Mouse (Mus musculus) myocyte (in vitro differentiated cells): ENCODE results near the gene Ndufv1. TPM values are rescaled to one million over a fixed set of nuclear protein-coding genes. Genes with fewer than 3 reads are reported as not detected.
A peak's percentile ranks its signal among the peaks of the same experiment; 100 is the strongest.

Source experiments
- H3K27me3 ChIP-seq: one replicate; pipeline ENCODE4 v1.6.1; 2011; ENCODE audit not compliant: control insufficient read depth, insufficient read depth, insufficient read length
- H3K36me3 ChIP-seq: one replicate; pipeline ENCODE4 v1.6.1; 2011; ENCODE audit not compliant: control insufficient read depth, insufficient read depth
- H3K4me2 ChIP-seq: one replicate; pipeline ENCODE4 v1.6.1; 2011; ENCODE audit warnings: low read depth, control low read depth
- H3K4me3 ChIP-seq: one replicate; pipeline ENCODE4 v1.5.1; 2011; ENCODE audit warnings: mild to moderate bottlenecking, control low read depth, moderate library complexity
- H3K79me2 ChIP-seq: one replicate; pipeline ENCODE4 v1.6.1; 2011; ENCODE audit not compliant: control insufficient read depth, insufficient read depth
- H3ac ChIP-seq: one replicate; pipeline ENCODE4 v1.6.1; 2011; ENCODE audit not compliant: control insufficient read depth, insufficient read length
- CEBPB ChIP-seq: IDR thresholded peaks from 2 replicates; pipeline ENCODE4 v1.6.1; 2011; ENCODE audit warnings: mild to moderate bottlenecking, moderate library complexity; ENCODE audit not compliant: poor library complexity, insufficient read depth, severe bottlenecking
- E2F4 ChIP-seq: IDR thresholded peaks from one replicate; pipeline ENCODE4 v1.6.1; 2011; ENCODE audit warnings: mild to moderate bottlenecking, control low read depth, moderate library complexity; ENCODE audit not compliant: insufficient read depth
- MAX ChIP-seq: IDR thresholded peaks from one replicate; pipeline ENCODE4 v1.6.1; 2011; ENCODE audit warnings: low read depth, mild to moderate bottlenecking, control low read depth
- MYOD1 ChIP-seq, 3 experiments: IDR thresholded peaks; one replicate each; pipeline ENCODE4 v1.6.1; 2011; ENCODE audit warnings: control low read depth in 2 of 3, low read depth in 2 of 3, mild to moderate bottlenecking in 2 of 3, moderate library complexity in 1 of 3; ENCODE audit not compliant: insufficient read length in 2 of 3, control insufficient read depth in 1 of 3
- MYOG ChIP-seq, 3 experiments: IDR thresholded peaks; one replicate each; pipeline ENCODE4 v1.6.1; 2011; ENCODE audit warnings: control low read depth in 2 of 3, low read depth in 2 of 3, mild to moderate bottlenecking in 2 of 3; ENCODE audit not compliant: insufficient read length in 2 of 3, control insufficient read depth in 1 of 3, insufficient read depth in 1 of 3
- POLR2A ChIP-seq: IDR thresholded peaks from one replicate; pipeline ENCODE4 v1.6.1; 2011; ENCODE audit warnings: low read depth, mild to moderate bottlenecking, control low read depth, moderate library complexity; ENCODE audit not compliant: insufficient read length
- POLR2AphosphoS2 ChIP-seq: IDR thresholded peaks from one replicate; pipeline ENCODE4 v1.6.1; 2011; ENCODE audit warnings: low read depth, control low read depth; ENCODE audit not compliant: insufficient read length
- REST ChIP-seq: IDR thresholded peaks from one replicate; pipeline ENCODE4 v1.6.1; 2011; ENCODE audit warnings: mild to moderate bottlenecking, control low read depth, moderate library complexity; ENCODE audit not compliant: insufficient read depth, insufficient read length
- SRF ChIP-seq: IDR thresholded peaks from one replicate; pipeline ENCODE4 v1.6.1; 2011; ENCODE audit warnings: low read depth; ENCODE audit not compliant: control insufficient read depth, insufficient read length
- TCF12 ChIP-seq: IDR thresholded peaks from one replicate; pipeline ENCODE4 v1.6.1; 2011; ENCODE audit warnings: mild to moderate bottlenecking, control low read depth; ENCODE audit not compliant: poor library complexity, insufficient read depth, severe bottlenecking
- TCF3 ChIP-seq: IDR thresholded peaks from one replicate; pipeline ENCODE4 v1.6.1; 2011; ENCODE audit warnings: low read depth, control low read depth; ENCODE audit not compliant: insufficient read length
- USF1 ChIP-seq: IDR thresholded peaks from one replicate; pipeline ENCODE4 v1.6.1; 2011; ENCODE audit warnings: low read depth, mild to moderate bottlenecking, control low read depth, moderate library complexity
- polyA plus RNA-seq: library from polyadenylated mRNA; unstranded; fragments of >200 nt; fragmentation: generic; extraction: Trizol; gene quantifications from one replicate; pipeline ENCODE4 v1.2.1, GENCODE M21; 2012; ENCODE audit warnings: missing spikeins

Ndufv1 gene
- polyA plus RNA-seq, 1 experiment: 405 TPM

DNA sequence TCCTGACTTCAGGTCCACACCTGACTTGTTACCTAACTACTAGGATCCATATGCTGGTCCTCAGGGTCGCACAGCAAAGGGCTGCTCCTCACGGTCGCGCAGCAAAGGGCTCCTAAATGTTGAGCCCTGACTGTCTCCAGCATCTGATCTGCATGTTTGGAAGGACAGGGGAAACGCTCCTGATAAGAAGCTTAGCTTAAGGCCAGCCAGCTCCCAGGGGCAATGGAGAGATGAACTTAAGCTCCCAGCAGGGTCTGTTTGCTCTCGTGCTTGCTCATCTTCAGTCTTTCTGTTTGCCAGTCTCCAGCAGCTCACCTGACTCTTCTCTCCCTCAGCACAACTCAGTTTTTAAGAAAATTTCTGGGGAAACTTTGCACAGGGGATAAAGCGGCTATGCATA, 20.1 kb upstream of the Ndufv1 start:
- no peaks in the 10 kb centered on the region for H3K36me3 ChIP-seq
- peaks cover 10% of the 10 kb centered on the region for H3K79me2 ChIP-seq
- no peak overlapping the region for H3K4me2 ChIP-seq
- no peak overlapping the region for H3ac ChIP-seq
- no peak overlapping the region for H3K4me3 ChIP-seq
- H3K27me3 ChIP-seq: no peaks in the 10 kb centered on the region
- TF ChIP-seq MYOD1 (IDR thresholded peaks at IDR 0.05; ENCODE audit: control insufficient read depth in 1 of 3, insufficient read length in 2 of 3, low read depth in 2 of 3) (no peak), CEBPB (no peak), E2F4 (no peak), TCF12 (no peak), MYOG (IDR thresholded peaks at IDR 0.05; ENCODE audit: control insufficient read depth in 1 of 3, insufficient read depth in 1 of 3, insufficient read length in 2 of 3, low read depth in 2 of 3) (no peak), POLR2AphosphoS2 (no peak), POLR2A (no peak), TCF3 (no peak), SRF (no peak), USF1 (no peak), MAX (no peak), REST (no peak)

DNA sequence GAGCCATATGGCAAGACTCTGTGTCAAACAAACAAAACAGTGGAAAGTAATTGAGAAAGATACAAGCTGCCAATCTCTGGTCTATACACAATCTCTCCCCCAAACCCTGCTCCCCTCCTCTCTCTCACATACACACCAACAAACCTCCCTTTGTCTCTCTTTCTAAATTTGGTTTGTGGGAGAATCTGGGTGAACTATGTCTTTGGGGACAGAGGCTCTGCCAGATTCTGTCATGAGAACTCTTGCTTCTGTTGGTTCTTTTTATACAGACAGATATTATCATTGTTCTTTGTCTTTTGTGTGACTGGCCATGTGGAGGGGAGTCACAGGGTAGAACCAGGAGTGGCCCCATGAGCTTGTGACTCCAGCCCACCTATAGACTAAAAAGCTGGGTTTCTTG, 15.0 kb upstream of the Ndufv1 start:
- Histone ChIP-seq H3K36me3 (no peaks in the 10 kb centered on the region), H3K79me2 (no peaks in the 10 kb centered on the region), H3ac (no peak overlapping the region), H3K4me3 (no peak overlapping the region), H3K27me3 (no peaks in the 10 kb centered on the region), H3K4me2 (no peak overlapping the region)
- TF ChIP-seq MAX (no peak), SRF (no peak), MYOG (IDR thresholded peaks at IDR 0.05; ENCODE audit: control insufficient read depth in 1 of 3, insufficient read depth in 1 of 3, insufficient read length in 2 of 3, low read depth in 2 of 3) (no peak), TCF3 (no peak), CEBPB (no peak), E2F4 (no peak), REST (no peak), POLR2AphosphoS2 (no peak), POLR2A (no peak), TCF12 (no peak), USF1 (no peak), MYOD1 (IDR thresholded peaks at IDR 0.05; ENCODE audit: control insufficient read depth in 1 of 3, insufficient read length in 2 of 3, low read depth in 2 of 3) (no peak)

DNA sequence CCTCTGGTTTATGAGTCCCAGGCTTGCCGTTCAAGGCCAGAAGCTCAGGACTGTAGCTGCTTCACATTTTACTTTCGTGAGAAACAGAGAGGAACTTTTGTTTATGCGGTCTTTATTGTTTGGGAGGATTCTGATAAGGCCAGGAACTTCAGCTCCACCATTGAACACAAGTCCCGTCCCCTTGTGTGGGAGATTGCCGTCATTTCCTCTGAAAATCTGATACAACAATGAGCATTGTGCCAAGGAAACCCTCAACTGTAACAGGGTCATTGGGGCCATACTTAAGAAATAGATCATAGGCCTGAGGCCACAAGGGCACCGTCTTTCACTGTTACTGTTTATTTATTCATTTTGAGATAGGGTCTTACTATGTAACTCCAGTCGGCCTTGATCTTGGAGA, 10.6 kb upstream of the Ndufv1 start:
- H3ac ChIP-seq: no peak overlapping the region

DNA sequence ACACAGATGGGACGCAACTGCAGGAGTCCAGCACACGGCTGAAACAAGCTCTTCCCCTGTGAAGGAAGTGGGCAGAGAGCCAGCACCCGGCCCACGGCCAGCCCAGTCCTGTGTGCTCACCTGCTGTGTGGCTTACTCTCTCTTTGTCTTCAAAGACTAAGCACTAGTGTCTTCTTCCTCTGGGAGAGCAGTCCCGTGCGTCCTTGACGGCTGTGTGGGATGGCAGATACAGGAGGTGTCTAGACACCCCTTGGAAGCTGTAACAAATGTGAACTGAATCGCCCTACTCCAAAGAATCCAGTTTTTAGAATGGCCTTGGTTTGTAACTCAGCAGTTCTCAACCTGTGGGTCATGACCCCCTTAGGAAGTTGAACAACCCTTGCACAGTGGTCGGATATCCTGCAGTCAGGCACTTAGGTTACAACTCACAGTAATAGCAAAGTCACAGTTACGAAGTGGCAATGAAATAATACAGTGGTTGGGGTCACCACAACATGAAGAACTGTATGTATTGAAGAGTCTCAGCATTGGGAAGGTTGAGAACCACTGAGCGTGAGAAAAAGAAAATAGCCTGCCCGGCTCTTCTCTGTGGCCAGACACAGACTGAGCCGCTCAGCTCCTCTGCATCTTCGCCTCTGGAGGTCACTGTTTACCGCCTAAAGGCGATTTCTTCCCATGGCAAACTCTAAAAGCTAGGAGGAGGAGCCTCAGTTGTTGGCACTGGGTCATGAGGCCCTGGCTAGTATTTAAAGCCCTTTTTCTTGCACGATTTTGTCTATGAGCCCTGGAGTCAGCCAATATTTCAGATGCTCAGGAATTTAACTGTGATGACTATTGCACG, 6.4 kb upstream of the Ndufv1 start:
- H3K79me2 ChIP-seq: no peaks in the 10 kb centered on the region
- peak overlapping the region; percentile 64 for H3K4me2 ChIP-seq
- no peak overlapping the region for H3ac ChIP-seq
- H3K4me3 ChIP-seq: no peak overlapping the region
- H3K27me3 ChIP-seq: no peaks in the 10 kb centered on the region
- TF ChIP-seq USF1 (no peak), REST (no peak), POLR2A (no peak), TCF12 (no peak), TCF3 (no peak)
- no peaks in the 10 kb centered on the region for H3K36me3 ChIP-seq

More for the DNA sequence above, 10.6 kb upstream of the Ndufv1 start:
- H3K4me2 ChIP-seq: no peak overlapping the region
- H3K4me3 ChIP-seq: no peak overlapping the region
- H3K79me2 ChIP-seq: no peaks in the 10 kb centered on the region
- no peak for TF ChIP-seq POLR2A
- H3K36me3 ChIP-seq: no peaks in the 10 kb centered on the region
- no peaks in the 10 kb centered on the region for H3K27me3 ChIP-seq

DNA sequence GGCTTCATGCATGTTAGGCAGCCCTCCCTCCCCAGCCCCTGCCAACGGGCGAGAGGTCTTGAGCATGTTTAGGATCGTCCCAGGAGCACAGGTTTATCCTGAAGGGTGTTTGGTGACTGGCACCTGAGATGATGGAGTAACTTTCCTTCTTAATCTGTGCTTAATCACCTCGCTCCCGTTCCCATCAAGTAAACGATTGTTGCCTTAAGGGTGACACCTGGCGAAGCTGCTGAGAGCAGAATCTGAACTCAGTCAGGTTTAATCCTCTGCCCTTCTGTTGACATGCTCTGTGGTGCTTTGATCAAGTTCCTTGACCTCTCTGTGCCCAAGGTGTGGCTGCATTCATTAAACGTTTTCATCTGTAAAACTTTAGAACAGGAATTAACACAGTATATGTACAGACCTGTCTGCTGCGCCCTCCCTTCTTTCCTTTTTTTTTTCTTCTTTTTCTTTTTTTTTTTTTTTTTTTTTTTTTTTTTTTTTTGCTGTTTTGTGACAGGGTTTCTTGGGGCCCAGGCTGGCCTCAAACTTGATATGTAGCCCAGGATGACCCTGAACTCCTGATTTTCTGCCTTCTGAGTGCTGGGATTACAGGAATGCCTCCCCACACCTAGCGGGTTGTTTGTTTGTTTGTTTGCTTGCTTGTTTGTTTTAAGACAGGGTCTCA, 5.4 kb upstream of the Ndufv1 start:
- TF ChIP-seq REST: no peak
- TF ChIP-seq TCF3: no peak
- no peak for TF ChIP-seq POLR2A
- TF ChIP-seq TCF12: no peak
- no peak for TF ChIP-seq SRF
- TF ChIP-seq MYOD1 (IDR thresholded peaks at IDR 0.05; ENCODE audit: control insufficient read depth in 1 of 3, insufficient read length in 2 of 3, low read depth in 2 of 3): no peak
- TF ChIP-seq POLR2AphosphoS2: no peak
- TF ChIP-seq MAX: no peak
- TF ChIP-seq USF1: no peak
- TF ChIP-seq CEBPB: no peak
- no peaks in the 10 kb centered on the region for H3K27me3 ChIP-seq
- H3ac ChIP-seq: no peak overlapping the region
- H3K36me3 ChIP-seq: no peaks in the 10 kb centered on the region
- H3K4me2 ChIP-seq: no peak overlapping the region
- no peaks in the 10 kb centered on the region for H3K79me2 ChIP-seq
- H3K4me3 ChIP-seq: no peak overlapping the region
